Mouse (Mus musculus): Measurements from ENCODE around the gene Rilp. TPM values are rescaled to one million over a fixed set of nuclear protein-coding genes. Genes with fewer than 3 reads are reported as not detected.

Rilp gene
- total and polyA plus RNA-seq, 3 experiments, result 0.19 to 0.65 TPM; not detected in 1

DNA sequence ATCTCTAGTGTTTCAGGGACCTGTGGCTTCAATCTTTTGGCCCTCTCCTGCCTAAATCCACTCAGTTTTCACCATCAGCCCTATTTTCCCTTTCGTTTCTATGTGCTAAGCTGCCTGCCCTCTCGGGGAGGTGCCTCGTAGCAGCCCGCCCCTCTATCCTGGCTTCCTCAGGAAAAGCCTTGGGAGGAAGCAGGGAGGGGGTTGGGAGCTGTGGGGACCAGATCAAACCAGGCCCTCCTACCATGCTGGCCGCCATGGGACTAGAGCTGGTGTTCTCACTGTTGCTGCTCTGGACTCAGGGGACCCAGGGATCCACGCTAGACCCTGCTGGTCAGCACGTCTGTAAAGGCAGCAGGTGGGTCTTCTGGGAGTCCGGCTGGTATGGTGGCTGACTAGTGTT, 3.4 kb downstream of the Rilp start, which contains the start of gene Scarf1:
Gene Scarf1, plus strand, starts transcription at position 205 of the 400 bp plus-strand sequence.
- Histone ChIP-seq H3K9ac (ENCODE audit: control insufficient read depth, low read depth, low read length, poor library complexity, severe bottlenecking) (no peak within 1 kb of the TSS), H3K36me3 (ENCODE audit: control insufficient read depth in 1 of 2, insufficient read depth in 2 of 2, low read length in 2 of 2) (peaks cover 0 to 8% of the 10 kb centered on the region in 2 experiments; a peak in 2 of 4 replicates)

DNA sequence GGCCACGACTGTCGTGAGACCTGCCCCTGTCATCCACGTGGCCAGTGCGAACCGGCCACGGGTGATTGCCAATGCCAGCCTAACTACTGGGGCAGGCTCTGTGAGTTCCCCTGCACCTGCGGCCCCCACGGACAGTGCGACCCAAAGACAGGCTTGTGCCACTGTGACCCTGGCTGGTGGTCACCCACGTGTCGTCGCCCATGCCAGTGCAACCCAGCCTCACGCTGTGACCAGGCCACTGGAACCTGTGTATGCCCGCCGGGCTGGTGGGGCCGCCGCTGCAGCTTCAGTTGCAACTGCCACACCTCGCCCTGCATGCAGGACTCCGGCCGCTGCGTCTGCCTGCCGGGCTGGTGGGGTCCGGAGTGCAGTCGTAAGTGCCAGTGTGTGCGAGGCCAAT, 5.3 kb downstream of the Rilp start:
- DNase-seq (ENCODE audit: low read depth, low spot score), result no peak
- Histone ChIP-seq H3K36me3 (ENCODE audit: control insufficient read depth in 1 of 2, insufficient read depth in 2 of 2, low read length in 2 of 2) (no peaks in the 10 kb centered on the region), H3K4me1 (ENCODE audit: control insufficient read depth in 1 of 2, insufficient read depth in 2 of 2, low read length in 2 of 2) (no peaks in the 10 kb centered on the region), H3K9ac (ENCODE audit: control insufficient read depth, low read depth, low read length, poor library complexity, severe bottlenecking) (no peak overlapping the region), H3K79me2 (ENCODE audit: control insufficient read depth, insufficient read depth, low read length, poor library complexity) (no peaks in the 10 kb centered on the region), H3K4me3 (ENCODE audit: control insufficient read depth in 1 of 2, insufficient read depth in 1 of 2, low read depth in 2 of 2, low read length in 2 of 2) (no peak overlapping the region), H3K27ac (ENCODE audit: control insufficient read depth, low read depth, low read length) (no peak overlapping the region), H3K27me3 (ENCODE audit: control insufficient read depth in 1 of 2, insufficient read depth in 2 of 2, low read length in 2 of 2) (no peaks in the 10 kb centered on the region), H3K9me3 (replicated peaks; ENCODE audit: insufficient read depth, low read length) (no peaks in the 10 kb centered on the region)
- TF ChIP-seq GABPA (IDR thresholded peaks at IDR 0.05; ENCODE audit: low read depth, low read length) (no peak), MAFK (IDR thresholded peaks at IDR 0.05; ENCODE audit: borderline replicate concordance, low read depth, low read length) (no peak), MYB (IDR thresholded peaks at IDR 0.05; ENCODE audit: low read depth, low read length) (no peak), ZNF384 (IDR thresholded peaks at IDR 0.05; ENCODE audit: low read depth, low read length) (no peak), USF1 (IDR thresholded peaks at IDR 0.05; ENCODE audit: low read depth, low read length) (no peak), RCOR1 (IDR thresholded peaks at IDR 0.05; ENCODE audit: low read depth, low read length) (no peak), ZMIZ1 (IDR thresholded peaks at IDR 0.05; ENCODE audit: low read depth, low read length) (no peak), TBP (IDR thresholded peaks at IDR 0.05; ENCODE audit: low read depth, low read length) (no peak), USF2 (IDR thresholded peaks at IDR 0.05; ENCODE audit: borderline replicate concordance in 1 of 2, insufficient read depth in 1 of 2, low read depth in 1 of 2, low read length in 2 of 2) (no peak), GATA1 (IDR thresholded peaks at IDR 0.05; ENCODE audit: low read depth, low read length) (no peak), ETS1 (IDR thresholded peaks at IDR 0.05; ENCODE audit: low read depth, low read length) (no peak), NRF1 (IDR thresholded peaks at IDR 0.05; ENCODE audit: insufficient read depth, low read depth, low read length, poor library complexity, severe bottlenecking) (no peak), TCF12 (IDR thresholded peaks at IDR 0.05; ENCODE audit: low read depth, low read length) (no peak), CHD2 (IDR thresholded peaks at IDR 0.05; ENCODE audit: low read length) (no peak), MYC (IDR thresholded peaks at IDR 0.05; ENCODE audit: low read depth, low read length) (no peak), POLR2A (IDR thresholded peaks at IDR 0.05; ENCODE audit: control insufficient read depth in 1 of 2, insufficient read depth in 1 of 2, low read depth in 1 of 2, low read length in 2 of 2, poor library complexity in 1 of 2) (no peak), POLR2AphosphoS2 (IDR thresholded peaks at IDR 0.05; ENCODE audit: low read length) (no peak), MAX (IDR thresholded peaks at IDR 0.05; ENCODE audit: low read length) (no peak)

More for the DNA sequence above, 3.4 kb downstream of the Rilp start, which contains the start of gene Scarf1:
- no peak within 1 kb of the TSS for H3K4me3 ChIP-seq (ENCODE audit: control insufficient read depth in 1 of 2, insufficient read depth in 1 of 2, low read depth in 2 of 2, low read length in 2 of 2)
- H3K27me3 ChIP-seq (ENCODE audit: control insufficient read depth in 1 of 2, insufficient read depth in 2 of 2, low read length in 2 of 2), result no peaks in the 10 kb centered on the region
- DNase-seq (ENCODE audit: low read depth, low spot score), result no peak
- H3K27ac ChIP-seq (ENCODE audit: control insufficient read depth, low read depth, low read length), result no peak within 1 kb of the TSS
- TF ChIP-seq TCF12 (IDR thresholded peaks at IDR 0.05; ENCODE audit: low read depth, low read length), result no peak
- TF ChIP-seq MYB (IDR thresholded peaks at IDR 0.05; ENCODE audit: low read depth, low read length), result no peak
- no peak for TF ChIP-seq GABPA (IDR thresholded peaks at IDR 0.05; ENCODE audit: low read depth, low read length)
- TF ChIP-seq MXI1 (IDR thresholded peaks at IDR 0.05; ENCODE audit: low read depth, low read length), result no peak
- no peak for TF ChIP-seq USF1 (IDR thresholded peaks at IDR 0.05; ENCODE audit: low read depth, low read length)
- TF ChIP-seq MYC (IDR thresholded peaks at IDR 0.05; ENCODE audit: low read depth, low read length), result no peak
- TF ChIP-seq MAX (IDR thresholded peaks at IDR 0.05; ENCODE audit: low read length), result no peak
- TF ChIP-seq KAT2A (conservative IDR thresholded peaks at IDR 0.05; ENCODE audit: low read depth, low read length), result no peak
- no peak for TF ChIP-seq BHLHE40 (IDR thresholded peaks at IDR 0.05; ENCODE audit: borderline replicate concordance, low read depth, low read length)
- TF ChIP-seq ZMIZ1 (IDR thresholded peaks at IDR 0.05; ENCODE audit: low read depth, low read length), result no peak
- TF ChIP-seq MEF2A (IDR thresholded peaks at IDR 0.05; ENCODE audit: extremely low read depth, insufficient replicate concordance, low read depth, low read length, poor library complexity, severe bottlenecking), result no peak
- no peak for TF ChIP-seq MAFK (IDR thresholded peaks at IDR 0.05; ENCODE audit: borderline replicate concordance, low read depth, low read length)
- TF ChIP-seq JUND (IDR thresholded peaks at IDR 0.05; ENCODE audit: low read depth, low read length), result no peak
- no peak for TF ChIP-seq CHD1 (IDR thresholded peaks at IDR 0.05; ENCODE audit: low read depth, low read length)
- no peak for TF ChIP-seq GATA1 (IDR thresholded peaks at IDR 0.05; ENCODE audit: low read depth, low read length)
- no peak for TF ChIP-seq UBTF (IDR thresholded peaks at IDR 0.05; ENCODE audit: borderline replicate concordance, insufficient read depth, low read depth, low read length)
- TF ChIP-seq ETS1 (IDR thresholded peaks at IDR 0.05; ENCODE audit: low read depth, low read length), result no peak
- no peaks in the 10 kb centered on the region for H3K79me2 ChIP-seq (ENCODE audit: control insufficient read depth, insufficient read depth, low read length, poor library complexity)
- H3K9me3 ChIP-seq (replicated peaks; ENCODE audit: insufficient read depth, low read length), result no peaks in the 10 kb centered on the region
- no peaks in the 10 kb centered on the region for H3K4me1 ChIP-seq (ENCODE audit: control insufficient read depth in 1 of 2, insufficient read depth in 2 of 2, low read length in 2 of 2)

Data from MEL (cell line).